Mouse (Mus musculus) CD8-positive naive resting alpha-beta T cell, adult 2 months (primary cell): ENCODE results near the gene Ptprm.

ENCODE experiments used
- DNase-seq, 2 experiments: peaks; one replicate each; pipeline ENCODE4 v3.0.0; 2022; ENCODE audit warnings: low read depth in 2 of 2, low spot score in 2 of 2

Ptprm gene

GRCm38 (mm10) chr17:66688179-66688578 lies 666.1 kb downstream of the Ptprm start:
- no peak for DNase-seq

- DNase-seq = no peak
Observed at GRCm38 (mm10) chr17:66687543-66687942, 666.7 kb downstream of the Ptprm start.

DNA sequence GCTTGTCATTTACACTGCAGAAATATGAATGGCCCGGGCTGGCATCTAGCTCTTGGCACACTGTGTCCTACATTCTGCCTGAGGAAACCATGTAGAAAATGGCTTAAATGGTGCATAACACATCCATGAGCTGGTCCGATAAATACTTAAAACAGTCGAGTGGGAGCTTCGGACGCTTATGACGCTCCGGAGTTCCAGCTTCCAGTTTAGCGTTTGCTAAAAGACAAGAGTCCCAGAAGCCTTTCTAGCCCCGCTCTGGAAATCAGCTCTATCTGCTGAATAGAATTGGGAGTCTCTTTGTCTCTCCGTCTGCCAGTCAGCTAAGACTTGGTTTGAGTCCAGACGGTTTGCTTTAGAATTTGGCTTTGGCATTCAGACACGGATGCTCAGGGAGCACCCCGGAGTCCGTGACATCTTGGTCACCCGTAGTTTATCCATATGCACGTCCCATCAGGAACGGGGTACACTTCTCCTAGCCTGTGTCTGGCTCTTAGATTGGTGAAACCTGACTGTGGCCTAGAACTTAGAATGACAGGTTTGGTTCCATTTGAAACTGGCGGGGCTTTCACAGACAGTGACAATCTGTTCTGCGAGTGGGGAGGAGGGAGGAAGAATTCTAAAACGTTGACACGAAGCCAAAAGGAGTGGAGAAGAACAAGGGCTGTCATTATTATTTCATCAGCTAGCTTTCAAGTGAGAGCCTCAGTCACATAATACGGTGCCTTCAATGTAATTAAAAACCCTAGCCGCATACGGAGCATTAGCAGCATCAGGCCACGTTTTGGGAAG lies 667.4 kb downstream of the Ptprm start:
- no peak for DNase-seq

DNA sequence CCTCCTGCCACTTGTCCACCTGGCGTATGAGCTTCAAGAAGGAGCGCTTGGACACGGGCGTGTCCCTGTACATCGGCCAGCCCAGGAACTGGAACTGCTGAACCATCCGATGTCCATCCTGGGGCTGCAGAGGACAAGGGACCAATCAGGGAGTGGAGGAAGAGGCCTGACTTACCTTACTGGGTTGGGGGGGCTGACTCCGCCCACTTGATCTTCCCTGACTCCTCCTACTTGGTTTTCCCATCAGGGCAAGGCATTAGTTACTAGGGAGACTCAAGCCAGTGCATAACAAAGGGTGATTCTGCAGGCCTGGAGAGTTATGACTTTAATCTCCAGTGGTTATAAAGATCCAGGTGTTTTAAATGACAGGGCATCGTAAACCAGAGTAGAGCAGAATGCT lies 670.8 kb downstream of the Ptprm start:
- DNase-seq = no peak

- DNase-seq = no peak
Observed at GRCm38 (mm10) chr17:66680662-66681061, 673.6 kb downstream of the Ptprm start.

DNA sequence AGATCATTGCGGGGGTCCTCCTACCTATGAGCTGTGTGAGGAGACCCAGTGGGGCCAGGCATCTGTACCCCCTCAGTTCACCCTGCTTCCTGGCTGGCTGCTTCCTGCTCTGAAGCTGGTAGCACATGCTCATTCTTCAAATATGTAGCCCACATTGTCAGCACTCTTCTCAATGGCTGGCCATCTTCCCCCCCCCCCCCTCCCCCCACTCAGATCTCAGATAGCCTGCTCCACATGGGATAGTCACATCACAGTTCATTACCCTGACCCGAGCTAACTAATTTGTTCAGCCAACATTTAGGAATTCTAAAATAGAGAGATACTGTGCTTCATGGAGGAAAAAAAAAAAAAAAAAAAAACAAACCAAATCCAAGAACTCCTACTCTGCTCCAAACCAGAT lies 679.6 kb downstream of the Ptprm start:
- DNase-seq = no peak

- no peak for DNase-seq
Observed at GRCm38 (mm10) chr17:66671715-66672230, 682.5 kb downstream of the Ptprm start.

- DNase-seq = no peak
Observed at GRCm38 (mm10) chr17:66671287-66671686, 683.0 kb downstream of the Ptprm start.

DNA sequence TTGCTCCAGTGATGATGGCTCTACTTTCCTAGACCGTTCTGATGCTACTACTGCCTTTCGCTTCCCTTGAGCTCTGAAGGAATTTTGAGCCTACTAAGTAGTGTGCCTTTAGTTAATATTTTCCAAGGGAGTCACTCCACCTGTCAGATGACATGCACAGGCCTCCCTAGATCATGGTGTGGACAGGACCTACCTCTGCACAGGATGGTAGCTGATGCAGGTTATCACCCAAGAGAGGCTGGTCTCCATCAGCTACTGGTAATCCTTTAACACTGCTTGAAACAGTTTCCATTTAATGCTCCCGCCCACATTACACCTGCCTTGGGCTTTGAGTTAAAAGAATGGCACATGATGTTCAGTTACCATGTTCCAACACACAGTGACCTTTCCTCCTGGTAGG lies 688.5 kb downstream of the Ptprm start:
- no peak for DNase-seq

DNA sequence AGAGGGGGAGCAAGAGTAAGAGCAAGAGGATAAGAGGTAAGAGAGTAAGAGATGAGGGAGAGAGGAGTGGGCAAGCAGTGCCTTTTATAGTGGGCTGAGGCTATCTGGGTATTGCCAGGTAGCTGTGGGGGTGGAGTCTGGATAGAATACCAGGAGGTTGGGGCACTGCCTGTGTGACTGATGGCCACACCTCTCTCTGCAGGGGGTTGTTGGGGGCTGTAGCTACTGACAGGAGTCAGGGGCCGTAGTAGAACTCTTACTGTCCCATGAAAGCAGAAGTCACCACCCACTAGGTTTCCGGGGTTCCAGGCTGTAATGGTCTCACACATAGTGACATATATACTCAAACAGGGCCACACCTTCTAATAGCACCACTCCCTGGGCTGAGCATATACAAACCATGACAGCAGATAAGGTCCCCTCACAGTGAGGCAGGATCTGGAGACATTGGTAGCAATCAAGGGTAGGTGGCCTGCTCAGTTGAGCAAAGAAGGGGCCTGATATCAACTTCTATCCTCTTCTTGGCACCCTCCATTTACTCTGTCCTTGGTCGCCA lies 689.0 kb downstream of the Ptprm start:
- DNase-seq = no peak

DNA sequence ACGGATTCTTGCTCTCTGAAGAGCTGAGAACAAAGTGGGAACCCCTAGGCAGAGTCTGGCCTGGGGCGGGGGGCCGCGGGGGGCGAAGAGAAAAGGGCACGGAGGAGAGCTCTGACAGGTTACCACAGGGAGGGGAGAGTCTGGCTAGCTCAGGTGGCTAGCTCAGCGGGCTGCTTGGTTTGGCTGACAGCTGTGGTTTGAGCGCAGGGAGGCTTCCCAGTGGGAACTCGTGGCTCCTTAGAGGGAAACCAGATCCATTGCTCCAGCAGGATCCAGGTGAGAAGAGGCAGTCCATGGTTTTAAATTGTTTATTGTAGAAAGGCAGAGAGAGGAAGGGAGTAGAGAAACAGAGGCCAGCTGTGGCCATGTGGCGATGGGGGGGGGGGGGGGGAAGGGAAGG lies 689.5 kb downstream of the Ptprm start:
- no peak for DNase-seq

DNA sequence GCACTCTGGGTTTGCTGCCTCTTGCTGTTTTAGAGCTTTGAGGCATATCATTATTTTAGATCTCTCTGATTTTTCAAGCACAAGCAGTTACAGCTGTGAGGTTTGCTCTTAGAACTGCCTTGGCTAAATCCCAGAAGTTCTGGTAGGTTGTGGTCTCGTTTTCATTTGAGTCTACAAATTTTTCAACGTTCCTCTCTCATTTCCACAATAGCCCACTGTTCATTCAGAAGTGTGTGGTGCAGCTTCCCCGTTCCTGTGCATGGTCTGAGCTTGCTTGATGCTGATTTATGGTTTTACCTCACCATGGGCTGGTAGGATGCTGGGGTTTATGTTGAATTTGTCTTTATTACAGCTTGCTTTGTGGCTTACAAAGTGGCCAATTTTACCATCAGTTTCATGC lies 695.0 kb downstream of the Ptprm start:
- no peak for DNase-seq

GRCm38 (mm10) chr17:66637951-66638722 lies 716.1 kb downstream of the Ptprm start:
- no peak for DNase-seq

DNA sequence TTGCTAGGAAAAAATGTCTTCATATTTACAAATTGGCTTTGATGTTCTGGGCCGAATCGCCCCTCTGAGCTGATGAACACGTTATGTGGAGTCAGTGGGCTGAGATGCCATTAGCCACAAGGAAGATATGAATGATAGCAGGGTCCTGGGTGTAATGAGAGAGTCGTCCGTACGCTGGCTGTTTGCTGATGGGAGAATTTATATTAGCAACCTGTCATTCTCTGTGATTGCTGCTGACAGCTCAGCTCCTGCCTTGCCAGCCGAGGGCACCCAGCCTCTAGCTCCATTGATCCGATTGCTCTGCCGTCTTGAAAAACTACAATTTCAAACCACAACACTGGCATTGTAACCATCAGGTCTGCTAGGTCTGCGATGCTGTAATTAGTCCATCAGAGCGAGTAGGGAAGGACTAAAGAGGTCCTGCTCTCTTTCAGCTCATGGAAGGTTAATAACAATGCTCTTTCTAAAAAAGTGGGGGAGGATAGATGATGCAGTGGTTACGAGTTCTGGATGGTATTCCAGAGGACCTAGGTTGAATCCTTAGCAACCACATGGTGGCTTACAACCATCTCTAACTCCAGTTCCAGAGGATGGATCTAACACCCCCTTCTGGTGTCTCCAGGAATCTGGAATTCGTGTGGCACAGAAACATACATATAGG lies 734.1 kb downstream of the Ptprm start:
- DNase-seq = no peak

GRCm38 (mm10) chr17:66619255-66619826 lies 734.9 kb downstream of the Ptprm start:
- no peak for DNase-seq
